Mouse (Mus musculus): Measurements from ENCODE around the gene Wdr54.

Wdr54 gene

GRCm38 (mm10) chr6:83127419-83127818, 28.8 kb downstream of the Wdr54 start:
- no peak for DNase-seq (ENCODE audit: low spot score)

- DNase-seq (ENCODE audit: low spot score), result no peak
Observed at GRCm38 (mm10) chr6:83125331-83125730, 30.9 kb downstream of the Wdr54 start, which contains the start of gene Ino80b. Gene Ino80b (minus strand): TSS chr6:83125431.

- peak; percentile 86 for DNase-seq (ENCODE audit: low spot score)
Observed at GRCm38 (mm10) chr6:83124851-83125312, 31.3 kb downstream of the Wdr54 start.

- no peak for DNase-seq (ENCODE audit: low spot score)
Observed at GRCm38 (mm10) chr6:83122961-83123360, 33.2 kb downstream of the Wdr54 start.

- DNase-seq (ENCODE audit: low spot score), result no peak
Observed at GRCm38 (mm10) chr6:83121863-83122710, 34.1 kb downstream of the Wdr54 start.

GRCm38 (mm10) chr6:83120930-83121862, 35.0 kb downstream of the Wdr54 start, which contains the start of gene Wbp1:
Gene Wbp1 (minus strand): TSS chr6:83121559.
- peak; percentile 80 for DNase-seq (ENCODE audit: low spot score)

GRCm38 (mm10) chr6:83119734-83120051, 36.5 kb downstream of the Wdr54 start:
- no peak for DNase-seq (ENCODE audit: low spot score)

GRCm38 (mm10) chr6:83118825-83119733, 37.1 kb downstream of the Wdr54 start:
- no peak for DNase-seq (ENCODE audit: low spot score)

GRCm38 (mm10) chr6:83118369-83118768, 37.8 kb downstream of the Wdr54 start:
- no peak for DNase-seq (ENCODE audit: low spot score)

GRCm38 (mm10) chr6:83117616-83118015, 38.6 kb downstream of the Wdr54 start:
- no peak for DNase-seq (ENCODE audit: low spot score)

GRCm38 (mm10) chr6:83117165-83117438, 39.1 kb downstream of the Wdr54 start:
- DNase-seq (ENCODE audit: low spot score), result no peak

GRCm38 (mm10) chr6:83116373-83117164, 39.6 kb downstream of the Wdr54 start:
- DNase-seq (ENCODE audit: low spot score), result no peak

GRCm38 (mm10) chr6:83115682-83116372, 40.4 kb downstream of the Wdr54 start:
- DNase-seq (ENCODE audit: low spot score), result no peak

- peak; percentile 95 for DNase-seq (ENCODE audit: low spot score)
Observed at GRCm38 (mm10) chr6:83115011-83115671, 41.1 kb downstream of the Wdr54 start, which contains the start of gene Mogs. Gene Mogs (plus strand): TSS chr6:83115496.

GRCm38 (mm10) chr6:83111510-83112136, 44.6 kb downstream of the Wdr54 start:
- no peak for DNase-seq (ENCODE audit: low spot score)

- DNase-seq (ENCODE audit: low spot score), result peak; percentile 81
Observed at GRCm38 (mm10) chr6:83108762-83109668, 47.2 kb downstream of the Wdr54 start, which contains the start of gene Mrpl53. Gene Mrpl53 (plus strand): TSS chr6:83109040.

- DNase-seq (ENCODE audit: low spot score), result peak; percentile 70
Observed at GRCm38 (mm10) chr6:83107566-83108400, 48.4 kb downstream of the Wdr54 start.
